Mouse (Mus musculus): ENCODE results near the gene Diaph2. TPM values are rescaled to one million over a fixed set of nuclear protein-coding genes. Genes with fewer than 3 reads are reported as not detected.
"Not testable (repeated sequence)": the region's sequence is repeated elsewhere in the genome, so short reads cannot be mapped to it uniquely, and the experiment has no call there.

Gene Diaph2
- polyA plus RNA-seq, 1 experiment from 2014 or later: 4.2 TPM

GRCm38 (mm10) chrX:129762649-129763048 lies 13.1 kb downstream of the Diaph2 start:
- no peak for ATAC-seq (ENCODE audit: low FRiP score, low read depth)
- Histone ChIP-seq H3K4me2 (no peak overlapping the region), H3K9me3 (no peaks in the 10 kb centered on the region), H3K36me3 (no peaks in the 10 kb centered on the region), H3K4me3 (no peak overlapping the region), H3K4me1 (replicated peaks) (no peaks in the 10 kb centered on the region), H3K27me3 (no peaks in the 10 kb centered on the region), H3K27ac (replicated peaks) (no peak overlapping the region), H3K9ac (no peak overlapping the region)
- WGBS: 80% methylated on average over 2 of the region's 2 CpGs

GRCm38 (mm10) chrX:129765378-129765777 lies 15.8 kb downstream of the Diaph2 start:
- Histone ChIP-seq H3K4me2 (no peak overlapping the region), H3K4me3 (no peak overlapping the region), H3K36me3 (no peaks in the 10 kb centered on the region), H3K27ac (replicated peaks) (no peak overlapping the region), H3K4me1 (replicated peaks) (no peaks in the 10 kb centered on the region), H3K9ac (no peak overlapping the region), H3K9me3 (no peaks in the 10 kb centered on the region), H3K27me3 (no peaks in the 10 kb centered on the region)
- 63% methylated on average over 2 of the region's 2 CpGs for WGBS
- ATAC-seq (ENCODE audit: low FRiP score, low read depth): no peak

- H3K27ac ChIP-seq (replicated peaks): no peak overlapping the region
- no peaks in the 10 kb centered on the region for H3K4me1 ChIP-seq (replicated peaks)
- ATAC-seq (ENCODE audit: low FRiP score, low read depth): no peak
- H3K9me3 ChIP-seq: no peaks in the 10 kb centered on the region
- H3K4me2 ChIP-seq: no peak overlapping the region
- H3K9ac ChIP-seq: no peak overlapping the region
- WGBS: 77% methylated on average over 1 of the region's 1 CpGs
- H3K4me3 ChIP-seq: no peak overlapping the region
- H3K36me3 ChIP-seq: no peaks in the 10 kb centered on the region
- H3K27me3 ChIP-seq: no peaks in the 10 kb centered on the region
Observed at GRCm38 (mm10) chrX:129766811-129767210, 17.3 kb downstream of the Diaph2 start.

- 33% methylated on average over 2 of the region's 2 CpGs for WGBS
- no peaks in the 10 kb centered on the region for H3K36me3 ChIP-seq
Observed at GRCm38 (mm10) chrX:129770625-129771024, 21.1 kb downstream of the Diaph2 start.

GRCm38 (mm10) chrX:129773556-129774255 lies 24.2 kb downstream of the Diaph2 start:
- Histone ChIP-seq H3K4me3 (no peak overlapping the region), H3K4me1 (replicated peaks) (no peaks in the 10 kb centered on the region), H3K9me3 (no peaks in the 10 kb centered on the region), H3K27me3 (no peaks in the 10 kb centered on the region), H3K27ac (replicated peaks) (no peak overlapping the region), H3K4me2 (no peak overlapping the region), H3K9ac (no peak overlapping the region), H3K36me3 (no peaks in the 10 kb centered on the region)
- ATAC-seq (ENCODE audit: low FRiP score, low read depth): no peak
- 61% methylated on average over 11 of the region's 11 CpGs for WGBS

More at GRCm38 (mm10) chrX:129770625-129771024, 21.1 kb downstream of the Diaph2 start:
- no peaks in the 10 kb centered on the region for H3K4me1 ChIP-seq (replicated peaks)
- H3K9ac ChIP-seq: no peak overlapping the region
- no peak overlapping the region for H3K4me3 ChIP-seq
- no peaks in the 10 kb centered on the region for H3K27me3 ChIP-seq
- H3K4me2 ChIP-seq: no peak overlapping the region
- H3K9me3 ChIP-seq: no peaks in the 10 kb centered on the region
- H3K27ac ChIP-seq (replicated peaks): no peak overlapping the region
- ATAC-seq (ENCODE audit: low FRiP score, low read depth): no peak

- H3K27me3 ChIP-seq: no peaks in the 10 kb centered on the region
- WGBS: 50% methylated on average over 3 of the region's 3 CpGs
- no peaks in the 10 kb centered on the region for H3K4me1 ChIP-seq (replicated peaks)
- ATAC-seq (ENCODE audit: low FRiP score, low read depth): no peak
- H3K36me3 ChIP-seq: no peaks in the 10 kb centered on the region
- no peaks in the 10 kb centered on the region for H3K9me3 ChIP-seq
- H3K9ac ChIP-seq: no peak overlapping the region
- H3K4me3 ChIP-seq: no peak overlapping the region
- H3K4me2 ChIP-seq: no peak overlapping the region
- no peak overlapping the region for H3K27ac ChIP-seq (replicated peaks)
Observed at GRCm38 (mm10) chrX:129774478-129774877, 24.9 kb downstream of the Diaph2 start.

- Histone ChIP-seq H3K4me3 (no peak overlapping the region), H3K9ac (no peak overlapping the region), H3K27ac (replicated peaks) (no peak overlapping the region), H3K4me1 (replicated peaks) (no peaks in the 10 kb centered on the region), H3K27me3 (no peaks in the 10 kb centered on the region), H3K4me2 (no peak overlapping the region), H3K36me3 (no peaks in the 10 kb centered on the region), H3K9me3 (no peaks in the 10 kb centered on the region)
- 83% methylated on average over 1 of the region's 1 CpGs for WGBS
- ATAC-seq (ENCODE audit: low FRiP score, low read depth): no peak
Observed at GRCm38 (mm10) chrX:129776761-129777160, 27.2 kb downstream of the Diaph2 start.

- Histone ChIP-seq H3K36me3 (no peaks in the 10 kb centered on the region), H3K4me2 (no peak overlapping the region), H3K9ac (no peak overlapping the region), H3K9me3 (no peaks in the 10 kb centered on the region), H3K27ac (replicated peaks) (no peak overlapping the region), H3K4me1 (replicated peaks) (no peaks in the 10 kb centered on the region), H3K4me3 (no peak overlapping the region), H3K27me3 (no peaks in the 10 kb centered on the region)
- no peak for ATAC-seq (ENCODE audit: low FRiP score, low read depth)
- WGBS: 80% methylated on average over 4 of the region's 4 CpGs
Observed at GRCm38 (mm10) chrX:129777404-129777962, 27.9 kb downstream of the Diaph2 start.

GRCm38 (mm10) chrX:129781844-129782243 lies 32.3 kb downstream of the Diaph2 start:
- Histone ChIP-seq H3K36me3 (no peaks in the 10 kb centered on the region), H3K27ac (replicated peaks) (no peak overlapping the region), H3K4me3 (no peak overlapping the region), H3K4me1 (replicated peaks) (no peaks in the 10 kb centered on the region), H3K27me3 (no peaks in the 10 kb centered on the region), H3K9me3 (no peaks in the 10 kb centered on the region), H3K9ac (no peak overlapping the region), H3K4me2 (no peak overlapping the region)
- 66% methylated on average over 2 of the region's 2 CpGs for WGBS
- ATAC-seq (ENCODE audit: low FRiP score, low read depth): no peak

GRCm38 (mm10) chrX:129784062-129784461 lies 34.5 kb downstream of the Diaph2 start:
- H3K27ac ChIP-seq (replicated peaks): no peak overlapping the region
- H3K4me3 ChIP-seq: no peak overlapping the region
- WGBS: 91% methylated on average over 5 of the region's 5 CpGs
- no peaks in the 10 kb centered on the region for H3K9me3 ChIP-seq
- H3K4me2 ChIP-seq: no peak overlapping the region
- H3K36me3 ChIP-seq: no peaks in the 10 kb centered on the region
- H3K4me1 ChIP-seq (replicated peaks): no peaks in the 10 kb centered on the region
- no peak for ATAC-seq (ENCODE audit: low FRiP score, low read depth)
- H3K27me3 ChIP-seq: no peaks in the 10 kb centered on the region
- H3K9ac ChIP-seq: no peak overlapping the region

GRCm38 (mm10) chrX:129799920-129800319 lies 50.4 kb downstream of the Diaph2 start:
- H3K27ac ChIP-seq (replicated peaks); H3K4me3 ChIP-seq; ATAC-seq (ENCODE audit: low FRiP score, low read depth); H3K27me3 ChIP-seq; H3K36me3 ChIP-seq; H3K4me2 ChIP-seq; H3K4me1 ChIP-seq (replicated peaks); H3K9ac ChIP-seq; H3K9me3 ChIP-seq: not testable (repeated sequence)
- WGBS: 96% methylated on average over 2 of the region's 2 CpGs

- H3K9me3 ChIP-seq: no peaks in the 10 kb centered on the region
- no peak for ATAC-seq (ENCODE audit: low FRiP score, low read depth)
- no peaks in the 10 kb centered on the region for H3K36me3 ChIP-seq
- WGBS: 53% methylated on average over 2 of the region's 2 CpGs
- no peak overlapping the region for H3K4me3 ChIP-seq
- no peak overlapping the region for H3K9ac ChIP-seq
- no peaks in the 10 kb centered on the region for H3K27me3 ChIP-seq
- no peak overlapping the region for H3K27ac ChIP-seq (replicated peaks)
- no peaks in the 10 kb centered on the region for H3K4me1 ChIP-seq (replicated peaks)
- no peak overlapping the region for H3K4me2 ChIP-seq
Observed at GRCm38 (mm10) chrX:129831903-129832302, 82.4 kb downstream of the Diaph2 start.

GRCm38 (mm10) chrX:129833887-129834286 lies 84.3 kb downstream of the Diaph2 start:
- ATAC-seq (ENCODE audit: low FRiP score, low read depth): no peak
- H3K27ac ChIP-seq (replicated peaks): no peak overlapping the region
- H3K4me1 ChIP-seq (replicated peaks): no peaks in the 10 kb centered on the region
- H3K4me3 ChIP-seq: no peak overlapping the region
- no peaks in the 10 kb centered on the region for H3K27me3 ChIP-seq
- H3K9me3 ChIP-seq: no peaks in the 10 kb centered on the region
- no peak overlapping the region for H3K9ac ChIP-seq
- no peaks in the 10 kb centered on the region for H3K36me3 ChIP-seq
- no peak overlapping the region for H3K4me2 ChIP-seq
